Mouse (Mus musculus) urinary bladder, postnatal 14 days (tissue): Measurements from ENCODE around the gene Cyp2j9.

Source experiments
- DNase-seq: peaks from one replicate; pipeline ENCODE4 v3.0.0; 2021; ENCODE audit warnings: low spot score

The Cyp2j9 gene

DNA sequence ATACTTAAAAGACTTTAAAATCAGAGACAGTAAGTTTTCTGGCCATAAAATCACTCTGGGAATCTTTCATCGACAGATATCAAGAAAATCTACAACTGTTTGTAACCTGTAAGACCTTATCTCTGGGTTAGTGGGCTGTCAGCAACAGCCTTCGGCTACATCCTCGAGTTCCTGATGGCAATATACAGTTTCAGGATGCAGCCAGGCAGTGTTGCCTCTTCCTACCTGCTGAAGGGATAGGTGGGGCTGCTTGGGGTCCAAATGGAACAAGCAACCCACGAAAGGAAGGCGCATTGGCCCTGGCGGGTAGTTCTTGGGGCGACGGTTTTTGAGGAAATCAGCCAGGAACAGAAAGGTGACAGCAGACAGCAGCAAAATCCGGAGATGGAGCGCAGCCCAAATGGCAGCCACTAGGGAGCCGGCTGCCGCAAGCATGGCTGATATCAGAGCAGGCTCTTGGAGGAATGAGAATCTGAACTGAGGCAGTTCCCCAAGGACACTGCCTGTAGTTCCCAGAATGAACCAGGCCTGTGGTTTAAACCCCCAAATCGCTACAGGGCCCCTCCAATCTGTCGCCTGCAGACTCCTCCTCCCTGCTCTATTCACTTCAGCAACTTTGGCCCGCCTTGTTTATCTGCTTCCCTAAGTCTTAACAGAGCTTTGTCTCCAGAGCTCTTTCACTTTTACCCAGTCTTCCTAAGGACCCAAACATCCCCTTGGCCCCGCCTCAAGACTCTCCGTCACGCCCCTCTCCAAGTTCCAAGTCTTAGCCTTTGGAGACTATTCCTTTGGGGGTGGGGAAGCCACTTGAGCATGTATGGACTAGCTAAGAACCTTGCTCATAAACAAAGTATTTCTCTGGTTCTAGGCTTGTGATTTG, at the start of gene Cyp2j9:
Gene Cyp2j9, minus strand, starts transcription at position 668 of the 880 bp plus-strand sequence.
- DNase-seq = peak; percentile 81

- no peak for DNase-seq
Measured at GRCm38 (mm10) chr4:96635455-96635854, 44.1 kb upstream of the Cyp2j9 start.

GRCm38 (mm10) chr4:96622474-96622873, 31.1 kb upstream of the Cyp2j9 start:
- DNase-seq = no peak

DNA sequence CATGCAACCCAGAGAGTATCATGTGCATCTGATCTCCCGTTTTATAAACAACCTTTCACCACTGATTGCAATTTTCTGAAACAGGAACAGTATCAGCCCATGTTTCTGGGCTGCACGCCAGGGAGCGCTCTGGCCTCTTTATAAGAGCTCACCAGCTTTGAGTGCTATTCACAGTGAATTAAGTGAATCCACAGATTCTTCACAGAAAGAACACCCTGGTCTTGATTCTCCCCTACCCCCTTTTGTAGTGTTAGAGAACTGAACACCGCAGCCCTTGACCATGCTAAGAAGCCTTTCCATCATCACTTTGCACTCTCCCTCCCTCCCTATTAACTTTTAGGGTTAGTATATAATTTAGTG, 393 bp upstream of the Cyp2j9 start:
- peak; percentile 79 for DNase-seq

DNA sequence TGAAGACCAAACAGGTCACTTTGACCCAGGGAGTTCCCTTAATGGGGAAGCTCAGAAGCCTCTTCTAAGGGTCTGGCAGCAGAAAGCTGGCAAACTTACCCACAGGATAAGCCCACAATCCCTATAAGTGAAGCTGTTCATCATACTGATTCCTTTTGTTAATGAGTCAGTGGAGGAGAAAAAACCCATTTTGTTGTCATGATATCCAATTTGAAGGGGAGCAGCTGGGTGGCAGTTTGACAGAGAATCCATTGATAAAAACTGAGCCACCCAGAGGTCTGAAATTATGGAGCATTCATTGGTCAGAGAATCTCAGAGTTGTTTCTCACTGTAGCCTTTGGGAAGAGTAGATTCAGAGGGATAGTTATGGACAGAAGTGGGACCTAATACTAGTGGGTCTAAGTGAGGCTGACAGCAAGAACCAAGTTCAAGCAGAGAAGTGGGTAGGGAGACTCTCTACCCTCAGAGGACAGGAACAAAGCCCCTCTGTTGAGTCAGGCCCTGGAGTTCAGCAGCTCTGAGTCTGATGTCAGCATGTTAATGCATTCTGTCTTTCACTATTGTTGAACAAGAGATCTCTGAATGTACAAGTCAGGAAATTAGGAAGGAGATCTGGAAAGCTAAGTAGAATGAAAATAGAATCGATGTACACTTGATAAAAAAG, 9.8 kb downstream of the Cyp2j9 start:
- DNase-seq = no peak

GRCm38 (mm10) chr4:96580351-96580750, 11.0 kb downstream of the Cyp2j9 start:
- DNase-seq = peak; percentile 3

DNA sequence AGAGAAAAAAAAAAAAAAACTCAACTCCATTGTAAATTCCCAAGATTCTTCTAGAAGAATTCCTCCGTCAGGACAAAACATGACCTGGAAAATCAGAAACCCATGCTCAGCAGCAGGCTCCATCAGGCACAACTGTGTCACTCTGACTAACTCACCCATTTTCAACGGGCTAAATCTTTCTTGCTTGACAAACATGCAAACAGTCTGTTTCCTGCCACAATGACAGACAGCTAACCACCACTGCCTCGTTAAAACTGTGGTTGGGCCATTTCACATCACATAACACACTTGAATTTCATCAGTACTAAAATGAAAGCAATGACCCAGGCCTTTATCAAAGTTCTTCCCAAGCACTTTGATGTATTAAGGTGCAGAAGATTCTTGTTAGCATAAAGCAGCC, 21.9 kb downstream of the Cyp2j9 start:
- DNase-seq = no peak

- no peak for DNase-seq
Measured at GRCm38 (mm10) chr4:96567988-96568387, 23.4 kb downstream of the Cyp2j9 start.

GRCm38 (mm10) chr4:96565808-96566207, 25.6 kb downstream of the Cyp2j9 start:
- no peak for DNase-seq

DNA sequence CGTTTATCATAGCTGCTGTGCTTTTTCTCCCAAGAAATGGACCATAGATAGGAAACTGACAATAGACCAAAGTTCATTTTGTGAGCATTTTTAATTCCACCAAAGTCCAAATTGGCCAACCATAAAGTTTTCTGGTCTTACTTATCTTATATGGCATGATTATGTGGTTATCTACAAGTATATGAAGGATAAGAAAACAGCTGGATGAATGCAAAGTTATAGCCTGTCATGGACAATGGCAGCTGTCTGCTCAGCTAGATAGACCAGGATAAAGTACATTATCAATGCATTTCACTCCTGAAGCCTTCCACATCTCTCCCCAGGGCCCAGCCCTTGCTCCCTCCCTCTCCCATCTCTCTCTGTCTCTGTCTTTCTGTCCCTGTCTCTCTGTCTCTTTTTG, 30.9 kb downstream of the Cyp2j9 start:
- no peak for DNase-seq

GRCm38 (mm10) chr4:96559781-96560180, 31.6 kb downstream of the Cyp2j9 start:
- no peak for DNase-seq

GRCm38 (mm10) chr4:96553133-96553819, 38.1 kb downstream of the Cyp2j9 start, which contains the start of gene Cyp2j6:
Gene Cyp2j6 (minus strand): TSS chr4:96553661.
- peak; percentile 32 for DNase-seq

DNA sequence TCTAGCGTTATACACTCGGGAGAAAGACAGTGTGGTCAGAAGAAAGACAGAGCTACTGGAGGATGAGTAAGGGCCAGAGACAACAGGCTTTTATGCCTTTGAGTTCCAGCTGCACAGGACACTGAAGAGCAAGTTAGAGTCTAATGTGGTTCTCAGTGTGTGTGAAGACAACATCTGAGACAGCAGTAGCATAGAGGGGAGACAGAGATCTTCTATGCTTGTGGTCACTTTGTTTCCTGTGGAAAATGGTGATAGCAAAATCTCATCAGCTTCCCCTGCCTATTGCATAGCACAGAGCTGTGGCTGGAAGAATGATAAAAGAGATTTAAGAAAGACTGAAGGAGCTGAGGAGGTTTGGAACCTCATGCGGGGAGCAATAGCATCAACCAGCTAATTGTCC, 39.8 kb downstream of the Cyp2j9 start:
- no peak for DNase-seq

DNA sequence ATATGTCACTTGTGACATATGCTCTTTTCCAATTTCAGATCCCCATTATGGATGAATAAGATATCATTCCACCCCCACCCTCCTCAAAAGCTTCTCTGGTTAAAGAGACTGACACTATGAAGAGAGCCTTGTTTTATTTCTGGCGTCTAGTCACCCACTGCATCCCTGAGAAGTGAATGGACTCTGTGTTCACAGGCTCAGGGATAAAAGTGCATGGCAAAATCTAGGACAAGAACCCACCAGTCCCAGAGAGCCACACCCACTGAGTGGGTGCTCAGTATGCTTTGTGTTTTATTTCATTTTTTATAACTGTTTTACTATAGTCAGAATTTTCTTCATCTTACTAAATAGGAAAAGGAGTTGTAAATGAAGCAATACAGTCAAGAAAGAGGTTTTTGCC, 45.4 kb downstream of the Cyp2j9 start:
- DNase-seq = no peak

- no peak for DNase-seq
Measured at GRCm38 (mm10) chr4:96525772-96526171, 65.6 kb downstream of the Cyp2j9 start.

- no peak for DNase-seq
Measured at GRCm38 (mm10) chr4:96522256-96522655, 69.1 kb downstream of the Cyp2j9 start.
